Mouse (Mus musculus): ENCODE measurements around the gene Fosb. TPM values are rescaled to one million over a fixed set of nuclear protein-coding genes. Genes with fewer than 3 reads are reported as not detected.
A peak's percentile ranks its signal among the peaks of the same experiment; 100 is the strongest.

The Fosb gene
- polyA plus RNA-seq, 1 experiment = 1.9 TPM

GRCm38 (mm10) chr7:19257390-19258022 is 52.3 kb downstream of the Fosb start:
- peak; percentile 21 for DNase-seq
- H3K27me3 ChIP-seq (ENCODE audit: control insufficient read depth, insufficient read depth, low read length) = no peaks in the 10 kb centered on the region
- H3K27ac ChIP-seq (ENCODE audit: control insufficient read depth, insufficient read depth, low read length) = 0 out of 2 replicates have a peak overlapping the region, but pooled peaks have one; percentile 23
- WGBS = 68% methylated on average over 11 of the region's 11 CpGs
- H3K36me3 ChIP-seq (ENCODE audit: control insufficient read depth, insufficient read depth, low read length) = peaks cover 39% of the 10 kb centered on the region
- TF ChIP-seq POLR2A (IDR thresholded peaks at IDR 0.05; ENCODE audit: control insufficient read depth, extremely low read depth, insufficient read depth, low read length, poor library complexity) = no peak
- no peak for TF ChIP-seq CTCF (IDR thresholded peaks at IDR 0.05; ENCODE audit: borderline replicate concordance, control insufficient read depth, extremely low read depth, insufficient read depth, low read length, poor library complexity)
- no peak overlapping the region for H3K4me3 ChIP-seq (ENCODE audit: control insufficient read depth, insufficient read depth, low read length)
- peaks cover 26% of the 10 kb centered on the region for H3K4me1 ChIP-seq (replicated peaks; ENCODE audit: control insufficient read depth, insufficient read depth, low read length)

- Histone ChIP-seq H3K27ac (ENCODE audit: control insufficient read depth, insufficient read depth, low read length) (no peak overlapping the region), H3K4me1 (replicated peaks; ENCODE audit: control insufficient read depth, insufficient read depth, low read length) (peaks cover 26% of the 10 kb centered on the region), H3K27me3 (ENCODE audit: control insufficient read depth, insufficient read depth, low read length) (no peaks in the 10 kb centered on the region), H3K4me3 (ENCODE audit: control insufficient read depth, insufficient read depth, low read length) (no peak overlapping the region), H3K36me3 (ENCODE audit: control insufficient read depth, insufficient read depth, low read length) (peaks cover 31% of the 10 kb centered on the region)
- TF ChIP-seq POLR2A (IDR thresholded peaks at IDR 0.05; ENCODE audit: control insufficient read depth, extremely low read depth, insufficient read depth, low read length, poor library complexity) (no peak), CTCF (IDR thresholded peaks at IDR 0.05; ENCODE audit: borderline replicate concordance, control insufficient read depth, extremely low read depth, insufficient read depth, low read length, poor library complexity) (no peak)
- peak; percentile 30 for DNase-seq
- 22% methylated on average over 7 of the region's 7 CpGs for WGBS
These were observed 53.3 kb downstream of the Fosb start for GRCm38 (mm10) chr7:19256567-19256966.

DNA sequence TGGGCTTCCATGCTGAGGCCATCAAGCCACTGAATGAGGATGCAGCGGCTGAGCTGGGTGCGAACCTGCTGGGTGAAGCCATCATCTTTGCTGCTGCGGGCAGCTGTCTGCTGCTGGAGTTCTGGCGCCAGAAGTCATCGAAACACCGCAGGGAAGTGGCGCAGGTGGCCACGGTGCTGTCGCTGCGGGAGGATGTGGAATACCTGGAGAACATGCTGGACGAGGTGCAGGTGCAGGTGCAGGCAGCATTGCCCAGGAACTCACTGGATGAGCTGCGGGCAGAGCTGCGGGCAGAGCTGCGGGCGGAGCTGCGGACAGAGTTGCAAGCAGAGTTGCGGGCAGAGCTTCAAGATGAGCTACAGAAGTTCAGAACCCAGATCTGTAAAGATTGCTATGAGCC is 54.5 kb downstream of the Fosb start:
- DNase-seq = no peak
- WGBS = 92% methylated on average over 17 of the region's 17 CpGs
- Histone ChIP-seq H3K4me3 (ENCODE audit: control insufficient read depth, insufficient read depth, low read length) (no peak overlapping the region), H3K27ac (ENCODE audit: control insufficient read depth, insufficient read depth, low read length) (no peak overlapping the region), H3K27me3 (ENCODE audit: control insufficient read depth, insufficient read depth, low read length) (no peaks in the 10 kb centered on the region), H3K4me1 (replicated peaks; ENCODE audit: control insufficient read depth, insufficient read depth, low read length) (peaks cover 19% of the 10 kb centered on the region), H3K36me3 (ENCODE audit: control insufficient read depth, insufficient read depth, low read length) (peaks cover 26% of the 10 kb centered on the region)
- TF ChIP-seq CTCF (IDR thresholded peaks at IDR 0.05; ENCODE audit: borderline replicate concordance, control insufficient read depth, extremely low read depth, insufficient read depth, low read length, poor library complexity) (no peak), POLR2A (IDR thresholded peaks at IDR 0.05; ENCODE audit: control insufficient read depth, extremely low read depth, insufficient read depth, low read length, poor library complexity) (no peak)

DNA sequence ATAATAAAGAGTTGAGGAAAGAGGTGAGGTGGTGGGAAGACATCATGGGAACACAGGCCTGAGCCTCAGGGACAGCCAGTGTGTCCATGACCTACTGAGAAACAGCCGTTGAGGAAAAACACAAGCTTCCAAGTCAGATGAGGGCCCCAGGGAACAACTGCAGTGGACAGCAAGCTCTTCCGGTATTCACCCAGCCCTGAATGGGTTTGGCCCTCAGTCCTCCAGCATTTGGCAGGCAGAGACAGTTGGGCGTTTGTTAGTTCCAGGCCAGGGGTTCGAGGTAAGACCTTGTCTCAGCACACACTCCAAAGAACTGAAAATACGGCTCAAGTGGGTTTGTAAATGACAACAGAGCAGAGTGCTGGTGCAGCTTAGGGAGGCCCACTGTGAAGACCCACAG is 56.4 kb downstream of the Fosb start:
- TF ChIP-seq CTCF (IDR thresholded peaks at IDR 0.05; ENCODE audit: borderline replicate concordance, control insufficient read depth, extremely low read depth, insufficient read depth, low read length, poor library complexity) (no peak), POLR2A (IDR thresholded peaks at IDR 0.05; ENCODE audit: control insufficient read depth, extremely low read depth, insufficient read depth, low read length, poor library complexity) (no peak)
- H3K27ac ChIP-seq (ENCODE audit: control insufficient read depth, insufficient read depth, low read length) = no peak overlapping the region
- peaks cover 13% of the 10 kb centered on the region for H3K36me3 ChIP-seq (ENCODE audit: control insufficient read depth, insufficient read depth, low read length)
- no peak for DNase-seq
- H3K4me1 ChIP-seq (replicated peaks; ENCODE audit: control insufficient read depth, insufficient read depth, low read length) = peaks cover 16% of the 10 kb centered on the region
- 90% methylated on average over 5 of the region's 5 CpGs for WGBS
- no peaks in the 10 kb centered on the region for H3K27me3 ChIP-seq (ENCODE audit: control insufficient read depth, insufficient read depth, low read length)
- no peak overlapping the region for H3K4me3 ChIP-seq (ENCODE audit: control insufficient read depth, insufficient read depth, low read length)

Other genes with a start within 250 kb of the Fosb start
- 50.7 and 55.6 TPM in 2 replicates for gene Dmwd, start 233.8 kb downstream of the Fosb start, polyA plus RNA-seq (2012; rRNA removed)
- gene Dmpk, start 226.2 kb downstream of the Fosb start, polyA plus RNA-seq (2012; rRNA removed) = 108 and 154 TPM in 2 replicates
- 14.8 and 20.0 TPM in 2 replicates for gene Six5, start 215.5 kb downstream of the Fosb start, polyA plus RNA-seq (2012; rRNA removed)
- 0.24 and 0.31 TPM in 2 replicates for gene Gm4969, start 191.7 kb downstream of the Fosb start, polyA plus RNA-seq (2012; rRNA removed)
- 29.2 and 30.1 TPM in 2 replicates for gene Fbxo46, start 190.2 kb downstream of the Fosb start, polyA plus RNA-seq (2012; rRNA removed)
- gene Qpctl, start 160.8 kb downstream of the Fosb start, polyA plus RNA-seq (2012; rRNA removed) = 15.3 and 18.2 TPM in 2 replicates
- gene Snrpd2, start 160.3 kb downstream of the Fosb start, polyA plus RNA-seq (2012; rRNA removed) = 32.8 and 36.7 TPM in 2 replicates
- 0.73 and 0.79 TPM in 2 replicates for gene Gipr, start 143.9 kb downstream of the Fosb start, polyA plus RNA-seq (2012; rRNA removed)
- gene Eml2, start 133.6 kb downstream of the Fosb start, polyA plus RNA-seq (2012; rRNA removed) = 38.9 and 40.3 TPM in 2 replicates
- 4.2 and 5.5 TPM in 2 replicates for gene Gpr4, start 97.5 kb downstream of the Fosb start, polyA plus RNA-seq (2012; rRNA removed)
- 46.5 and 46.7 TPM in 2 replicates for gene Opa3, start 81.7 kb downstream of the Fosb start, polyA plus RNA-seq (2012; rRNA removed)
- gene Vasp, start 38.2 kb downstream of the Fosb start, polyA plus RNA-seq (2012; rRNA removed) = 325 and 327 TPM in 2 replicates
- gene Ppm1n, start 30.0 kb downstream of the Fosb start, polyA plus RNA-seq (2012; rRNA removed) = 0.57 and 0.63 TPM in 2 replicates
- 3.0 and 19.9 TPM in 2 replicates for gene Rtn2, start 27.4 kb downstream of the Fosb start, polyA plus RNA-seq (2012; rRNA removed)
- 62.3 and 63.6 TPM in 2 replicates for gene Ercc1, start 34.7 kb upstream of the Fosb start, polyA plus RNA-seq (2012; rRNA removed)
- gene Cd3eap, start 49.4 kb upstream of the Fosb start, polyA plus RNA-seq (2012; rRNA removed) = 7.5 and 8.0 TPM in 2 replicates
- gene Ppp1r13l, start 49.7 kb upstream of the Fosb start, polyA plus RNA-seq (2012; rRNA removed) = 13.6 and 14.2 TPM in 2 replicates
- 134 and 137 TPM in 2 replicates for gene Ercc2, start 72.0 kb upstream of the Fosb start, polyA plus RNA-seq (2012; rRNA removed)
- gene Klc3, start 94.1 kb upstream of the Fosb start, polyA plus RNA-seq (2012; rRNA removed) = 73.1 and 87.0 TPM in 2 replicates
- gene Ckm, start 94.7 kb upstream of the Fosb start, polyA plus RNA-seq (2012; rRNA removed) = 19.3 and 332 TPM in 2 replicates
- gene Mark4, start 148.8 kb upstream of the Fosb start, polyA plus RNA-seq (2012; rRNA removed) = 36.3 and 48.8 TPM in 2 replicates
- 0.94 and 1.0 TPM in 2 replicates for gene Exoc3l2, start 153.3 kb upstream of the Fosb start, polyA plus RNA-seq (2012; rRNA removed)
- 13.2 and 15.5 TPM in 2 replicates for gene Bloc1s3, start 198.3 kb upstream of the Fosb start, polyA plus RNA-seq (2012; rRNA removed)
- gene Trappc6a, start 198.3 kb upstream of the Fosb start, polyA plus RNA-seq (2012; rRNA removed) = 86.7 and 90.2 TPM in 2 replicates
- 1.1 and 1.2 TPM in 2 replicates for gene Nkpd1, start 207.8 kb upstream of the Fosb start, polyA plus RNA-seq (2012; rRNA removed)